Mouse (Mus musculus) T-helper 2 cell (primary cell): ENCODE measurements around the gene Sh2b3.

Experiments
- in situ Hi-C: fragments of 300-600 bp; cut with MboI, MseI; formaldehyde crosslinking; loops from one replicate; pipeline ENCODE4 v1.15.1; 2025; ENCODE audit warnings: high pct_unique_total_duplicates

The Sh2b3 gene

DNA sequence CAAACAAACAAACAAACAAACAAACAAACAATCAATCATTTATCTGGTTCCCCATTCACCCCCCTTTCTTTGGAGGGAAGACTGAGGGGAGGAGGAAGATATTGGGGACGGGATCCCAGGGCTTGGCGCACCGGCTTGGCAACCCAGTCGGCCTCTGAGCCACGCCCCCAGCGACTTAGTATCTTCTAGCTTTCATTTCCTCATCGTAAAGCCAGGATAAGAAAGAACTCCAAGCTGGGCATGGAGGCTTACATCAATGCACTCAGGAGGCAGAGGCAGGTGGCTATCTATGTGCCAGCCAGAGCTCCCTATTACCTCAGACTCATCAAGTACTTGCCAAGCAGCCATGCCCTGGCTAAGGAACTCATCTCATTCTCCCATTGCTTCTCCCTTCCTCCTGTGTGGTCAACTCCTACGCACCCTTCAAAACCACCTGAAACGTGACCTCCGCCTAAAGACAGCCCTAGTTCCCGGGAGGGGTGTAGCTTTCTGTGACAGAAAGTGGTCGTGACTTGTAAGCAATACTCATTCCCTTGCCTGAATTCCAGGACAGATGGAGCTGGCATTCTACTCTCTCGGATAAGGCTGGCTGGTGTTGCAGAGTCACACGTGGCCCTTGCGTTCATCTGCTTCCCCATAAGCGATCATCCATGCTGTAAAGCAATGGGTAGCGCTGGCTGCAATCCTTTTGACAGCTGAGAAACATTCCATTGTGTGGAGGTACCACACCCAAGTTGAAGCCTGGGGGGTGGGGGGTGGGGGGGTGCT lies 5.9 kb upstream of the Sh2b3 start:
- in situ Hi-C loops: no loop called here

- in situ Hi-C loops: no loop called here
Observed at GRCm38 (mm10) chr5:121842665-121843118, 5.2 kb upstream of the Sh2b3 start.

GRCm38 (mm10) chr5:121841973-121842372 lies 4.5 kb upstream of the Sh2b3 start:
- in situ Hi-C loops: no loop called here

GRCm38 (mm10) chr5:121841516-121841915 lies 4.1 kb upstream of the Sh2b3 start:
- in situ Hi-C loops: no loop called here

GRCm38 (mm10) chr5:121839128-121839473 lies 1.7 kb upstream of the Sh2b3 start:
- in situ Hi-C loops: no loop called here

GRCm38 (mm10) chr5:121838341-121839127 lies 1.1 kb upstream of the Sh2b3 start:
- in situ Hi-C loops: no loop called here

DNA sequence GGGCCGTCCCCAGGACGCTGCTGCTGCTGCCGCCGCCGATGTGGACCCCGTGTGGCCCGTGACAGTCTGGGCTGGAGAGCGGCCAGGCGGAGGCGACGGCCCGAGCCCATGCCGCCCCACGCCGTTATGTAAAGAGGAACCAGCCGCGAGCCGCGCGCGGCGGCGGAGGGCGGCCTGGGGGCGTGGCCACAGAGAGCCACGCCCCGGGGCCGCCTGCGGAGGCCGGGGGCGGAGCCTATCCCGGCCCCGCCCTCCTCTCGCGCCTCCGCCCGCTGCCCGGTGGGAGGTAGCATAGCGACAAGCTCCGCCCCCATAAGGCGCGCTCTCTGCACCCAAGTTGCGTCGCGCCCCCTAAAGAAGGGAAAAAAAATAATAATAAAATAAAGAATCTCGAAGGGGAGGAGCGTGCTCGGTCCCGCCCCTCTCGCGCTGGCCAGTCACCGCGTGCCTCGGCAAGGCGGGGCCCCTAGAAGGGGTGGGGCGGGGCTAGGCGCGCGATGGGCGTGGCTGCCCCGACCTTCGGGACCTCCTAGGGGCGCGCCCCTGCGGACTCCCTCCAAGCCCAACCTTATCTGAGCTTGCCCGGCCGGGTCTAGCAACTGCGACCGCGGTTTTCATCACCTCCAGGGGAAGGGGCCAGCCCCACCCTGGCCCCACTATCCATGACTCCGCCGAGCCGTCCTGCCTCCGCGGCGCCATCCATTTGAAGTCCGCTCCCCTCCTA lies 592 bp downstream of the Sh2b3 start:
- in situ Hi-C loops: no loop called here

GRCm38 (mm10) chr5:121835949-121836691 lies 1.3 kb downstream of the Sh2b3 start:
- in situ Hi-C loops: no loop called here

GRCm38 (mm10) chr5:121834991-121835747 lies 2.3 kb downstream of the Sh2b3 start:
- in situ Hi-C loops: no loop called here

DNA sequence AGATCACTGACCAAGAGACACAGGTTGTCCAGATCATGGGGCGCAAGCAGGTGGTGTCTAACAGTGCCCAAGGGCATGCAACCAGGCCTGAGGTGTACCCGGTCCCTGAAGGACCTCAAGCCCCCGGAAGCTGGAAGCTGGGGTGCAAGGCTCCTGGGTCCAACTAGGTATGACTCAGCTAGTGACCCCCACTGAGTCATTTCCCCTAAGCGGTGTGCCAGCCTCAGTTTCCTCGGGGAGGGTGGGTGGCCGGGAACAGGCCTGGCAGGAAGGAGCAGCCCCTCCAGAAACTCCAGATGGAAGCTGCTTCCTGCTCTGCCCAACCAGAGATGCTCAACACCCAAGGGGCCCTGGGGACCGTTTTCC lies 3.2 kb downstream of the Sh2b3 start:
- in situ Hi-C loops: no loop called here

DNA sequence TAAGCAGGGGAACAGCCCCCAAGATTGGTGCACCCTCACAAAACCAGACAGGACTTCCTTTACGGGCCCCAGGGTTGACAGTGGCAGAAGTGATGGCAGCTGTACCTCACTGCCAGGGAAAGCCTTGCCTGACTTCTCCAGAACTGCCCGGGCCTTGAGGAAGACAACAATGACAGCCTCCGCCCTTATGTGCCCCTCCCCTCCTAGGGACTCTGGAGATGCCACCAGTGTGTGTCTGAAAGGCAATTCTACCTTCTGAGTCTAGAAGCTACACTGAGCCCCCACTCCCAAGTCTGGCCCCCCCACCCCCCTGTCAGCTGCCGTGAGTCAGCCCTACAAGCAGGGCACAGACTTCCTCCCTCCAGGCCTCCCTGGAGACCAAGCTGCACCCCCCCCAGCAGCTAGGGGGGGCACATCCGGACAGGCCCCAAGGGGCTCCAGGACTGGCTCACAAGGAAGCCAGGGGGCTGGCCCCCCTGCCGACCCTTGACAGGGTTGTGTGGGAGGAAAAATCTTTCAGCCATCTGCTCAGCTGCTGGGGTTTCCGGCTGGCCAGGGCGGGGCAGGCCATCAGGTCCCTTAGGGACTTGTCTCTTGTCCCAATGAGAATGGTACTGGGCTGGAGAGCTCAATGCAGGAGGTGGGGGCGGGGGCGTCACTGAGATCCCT lies 3.7 kb downstream of the Sh2b3 start:
- in situ Hi-C loops: no loop called here

DNA sequence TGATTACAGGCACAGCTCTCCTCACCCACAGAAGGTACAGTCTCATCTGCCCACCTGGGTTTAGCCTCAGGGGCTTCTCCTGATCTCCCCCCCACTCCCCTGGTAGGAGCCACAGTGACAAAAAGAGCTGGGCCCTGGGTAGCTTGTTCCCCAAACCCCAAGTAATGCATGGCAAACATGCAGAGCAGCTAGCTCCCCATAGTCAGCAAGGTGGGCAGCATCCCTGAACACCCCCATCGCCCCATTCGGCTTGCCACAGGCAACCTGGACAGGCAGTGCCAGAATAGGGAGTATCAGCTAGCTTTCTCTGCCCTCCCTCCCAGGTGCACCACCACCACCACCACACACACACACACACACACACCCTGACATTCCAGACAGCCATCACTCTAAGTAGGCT lies 4.3 kb downstream of the Sh2b3 start:
- in situ Hi-C loops: no loop called here

- in situ Hi-C loops: no loop called here
Observed at GRCm38 (mm10) chr5:121832376-121833155, 4.9 kb downstream of the Sh2b3 start.

- in situ Hi-C loops: no loop called here
Observed at GRCm38 (mm10) chr5:121831002-121831601, 6.3 kb downstream of the Sh2b3 start.

DNA sequence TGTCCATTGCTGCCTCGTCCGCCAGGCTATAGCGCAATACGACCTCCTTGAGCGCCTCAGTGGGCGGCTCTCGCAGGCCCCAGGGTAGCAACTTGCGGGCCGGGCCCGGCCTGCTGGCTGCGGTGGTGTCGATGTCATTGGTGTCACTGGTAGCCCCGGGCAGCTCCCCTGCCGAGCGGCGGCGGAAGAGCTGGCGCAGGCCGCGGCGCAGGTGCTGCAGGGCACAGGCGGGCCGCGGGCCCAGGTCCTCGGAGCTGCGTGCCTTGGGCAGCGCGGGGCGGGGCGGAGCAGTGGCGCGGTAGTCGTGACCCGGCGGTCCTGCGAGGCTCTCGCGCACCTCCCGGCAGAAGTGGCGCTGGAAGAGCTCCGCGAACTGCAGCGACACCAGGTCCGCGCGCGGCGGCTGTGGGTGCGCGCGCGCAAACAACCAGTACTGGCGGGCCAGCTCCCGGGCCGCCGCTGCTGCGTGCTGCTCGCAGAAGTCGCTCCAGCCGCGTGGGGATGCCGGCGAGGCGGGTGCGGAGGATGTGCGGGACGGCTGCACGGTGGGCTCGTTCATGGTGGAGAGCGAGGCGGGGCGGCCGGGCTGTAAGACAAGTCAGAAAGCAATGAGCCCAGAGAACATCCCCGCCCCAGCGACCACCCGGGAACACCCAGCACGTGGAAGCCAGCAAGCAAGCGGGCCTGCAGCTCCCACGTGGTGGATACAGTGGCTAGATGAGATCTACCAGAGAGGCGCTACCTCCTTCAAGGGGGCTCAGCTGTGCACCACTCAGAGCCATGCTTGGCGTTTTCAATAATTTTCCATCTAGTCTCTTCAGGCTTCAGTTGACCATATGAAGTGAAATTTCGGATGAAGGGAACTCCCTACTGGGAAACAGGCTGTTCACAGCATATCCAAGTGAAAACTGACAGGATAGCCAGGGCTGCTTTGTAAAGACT lies 8.7 kb downstream of the Sh2b3 start:
- in situ Hi-C loops: no loop called here

DNA sequence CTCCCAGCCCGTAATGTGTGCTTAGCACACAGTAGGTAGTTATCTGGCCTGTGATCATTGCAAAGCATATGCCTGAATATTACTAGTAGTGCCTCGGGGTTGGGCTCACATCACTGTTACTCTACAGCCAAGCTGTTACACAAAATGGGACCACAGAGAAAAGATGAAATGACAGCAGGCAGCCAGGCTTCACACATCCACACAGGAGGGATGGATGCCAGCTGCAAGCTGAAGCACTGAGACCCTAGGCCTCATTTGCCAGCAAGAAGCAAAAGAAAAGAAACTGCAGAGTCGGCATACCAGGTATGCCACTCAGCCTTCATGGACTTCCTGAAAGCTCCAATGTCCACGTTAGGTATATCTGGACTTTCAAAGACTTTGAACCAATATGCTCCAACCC lies 9.6 kb downstream of the Sh2b3 start:
- in situ Hi-C loops: no loop called here

- in situ Hi-C loops: no loop called here
Observed at GRCm38 (mm10) chr5:121825606-121826005, 11.8 kb downstream of the Sh2b3 start.

GRCm38 (mm10) chr5:121824121-121824520 lies 13.3 kb downstream of the Sh2b3 start:
- in situ Hi-C loops: no loop called here
